Mouse (Mus musculus) spleen, adult 2 months (tissue): ENCODE results near the gene Tgfbr2. TPM values are rescaled to one million over a fixed set of nuclear protein-coding genes. Genes with fewer than 3 reads are reported as not detected.

ENCODE experiments used
- DNase-seq, 2 experiments: peaks; one replicate each; pipeline versions ENCODE4 v3.0.0 to v3.0.0-alpha.2; 2012 to 2021; ENCODE audit warnings: low spot score in 2 of 2, low read depth in 1 of 2
- H3K27ac ChIP-seq: fragments of 200-500 bp; 2 replicates; pipeline ENCODE4 v1.5.1; 2012; ENCODE audit warnings: low read length, inconsistent platforms; ENCODE audit not compliant: insufficient read depth
- H3K27me3 ChIP-seq: fragments of 200-500 bp; 2 replicates; pipeline ENCODE4 v1.6.1; 2012; ENCODE audit warnings: mild to moderate bottlenecking, moderate library complexity, low read length, inconsistent platforms; ENCODE audit not compliant: control insufficient read depth, insufficient read depth
- H3K36me3 ChIP-seq: fragments of 200-500 bp; 2 replicates; pipeline ENCODE4 v1.6.1; 2012; ENCODE audit warnings: mild to moderate bottlenecking, low read length, inconsistent platforms; ENCODE audit not compliant: control insufficient read depth, insufficient read depth
- H3K4me1 ChIP-seq: fragments of 200-500 bp; 2 replicates; pipeline ENCODE4 v1.6.1; 2011; ENCODE audit warnings: inconsistent platforms; ENCODE audit not compliant: control insufficient read depth, insufficient read depth, insufficient read length
- H3K4me3 ChIP-seq: fragments of 200-500 bp; 2 replicates; pipeline ENCODE4 v1.5.1; 2011; ENCODE audit warnings: mild to moderate bottlenecking, inconsistent platforms; ENCODE audit not compliant: insufficient read depth, insufficient read length; ENCODE audit errors: extremely low read depth
- CTCF ChIP-seq: fragments of 200-500 bp; IDR thresholded peaks from 2 replicates; pipeline ENCODE4 v1.5.1; 2011; ENCODE audit warnings: mild to moderate bottlenecking, inconsistent platforms; ENCODE audit not compliant: insufficient read depth, insufficient read length, insufficient replicate concordance; ENCODE audit errors: extremely low read depth
- POLR2A ChIP-seq: fragments of 200-500 bp; IDR thresholded peaks from 2 replicates; pipeline ENCODE4 v1.6.1; 2011; ENCODE audit warnings: low read depth, low read length, inconsistent platforms
- WGBS: fragments of 180-500 bp; shearing (Covaris S2); methylation state at CpG from one replicate; pipeline ENCODE4 v1.1.7; 2018; 5-methylcytosine and 5-hydroxymethylcytosine counted together
- polyA plus RNA-seq: library from polyadenylated mRNA; depleted of rRNA; stranded (reverse); fragments of >200 nt; gene quantifications from 2 replicates; pipeline ENCODE4 v1.2.3, GENCODE M21; 2012

Gene Tgfbr2
- polyA plus RNA-seq, 1 experiment, result 57.1 TPM

- TF ChIP-seq POLR2A, result no peak
- WGBS, result 62% methylated on average over 11 of the region's 11 CpGs
- Histone ChIP-seq H3K4me1 (peaks cover 7% of the 10 kb centered on the region; the same call in 1 of the 2 replicates), H3K4me3 (peak overlapping the region; percentile 15), H3K27me3 (no peaks in the 10 kb centered on the region), H3K27ac (peak overlapping the region; percentile 57), H3K36me3 (no peaks in the 10 kb centered on the region)
- no peak for DNase-seq
Observed at GRCm38 (mm10) chr9:116197491-116198170, 22.5 kb upstream of the Tgfbr2 start.

GRCm38 (mm10) chr9:116193889-116194450 lies 18.8 kb upstream of the Tgfbr2 start:
- H3K4me3 ChIP-seq, result no peak overlapping the region
- WGBS, result 24% methylated on average over 4 of the region's 4 CpGs
- H3K36me3 ChIP-seq, result no peaks in the 10 kb centered on the region
- DNase-seq, result no peak
- no peak overlapping the region for H3K27ac ChIP-seq
- no peak for TF ChIP-seq POLR2A
- TF ChIP-seq CTCF, result no peak
- peaks cover 17% of the 10 kb centered on the region; the same call in 1 of the 2 replicates for H3K4me1 ChIP-seq
- H3K27me3 ChIP-seq, result no peaks in the 10 kb centered on the region

GRCm38 (mm10) chr9:116193535-116193881 lies 18.3 kb upstream of the Tgfbr2 start:
- WGBS, result 77% methylated on average over 1 of the region's 1 CpGs
- no peaks in the 10 kb centered on the region for H3K27me3 ChIP-seq
- DNase-seq, result no peak
- H3K4me3 ChIP-seq, result no peak overlapping the region
- H3K4me1 ChIP-seq, result peaks cover 16% of the 10 kb centered on the region; the same call in 1 of the 2 replicates
- no peak for TF ChIP-seq CTCF
- TF ChIP-seq POLR2A, result no peak
- H3K36me3 ChIP-seq, result no peaks in the 10 kb centered on the region
- H3K27ac ChIP-seq, result no peak overlapping the region

GRCm38 (mm10) chr9:116192826-116193534 lies 17.8 kb upstream of the Tgfbr2 start:
- TF ChIP-seq POLR2A, result no peak
- no peak for TF ChIP-seq CTCF
- no peaks in the 10 kb centered on the region for H3K27me3 ChIP-seq
- no peak overlapping the region for H3K4me3 ChIP-seq
- 92% methylated on average over 12 of the region's 12 CpGs for WGBS
- no peaks in the 10 kb centered on the region for H3K36me3 ChIP-seq
- DNase-seq, result no peak
- H3K27ac ChIP-seq, result no peak overlapping the region
- H3K4me1 ChIP-seq, result peaks cover 16% of the 10 kb centered on the region; the same call in 1 of the 2 replicates

GRCm38 (mm10) chr9:116192253-116192652 lies 17.1 kb upstream of the Tgfbr2 start:
- peaks cover 14% of the 10 kb centered on the region; the same call in 1 of the 2 replicates for H3K4me1 ChIP-seq
- no peaks in the 10 kb centered on the region for H3K27me3 ChIP-seq
- TF ChIP-seq POLR2A, result no peak
- TF ChIP-seq CTCF, result no peak
- H3K27ac ChIP-seq, result no peak overlapping the region
- DNase-seq, result no peak
- 42% methylated on average over 7 of the region's 7 CpGs for WGBS
- no peak overlapping the region for H3K4me3 ChIP-seq
- no peaks in the 10 kb centered on the region for H3K36me3 ChIP-seq

GRCm38 (mm10) chr9:116189831-116190230 lies 14.7 kb upstream of the Tgfbr2 start:
- H3K36me3 ChIP-seq, result no peaks in the 10 kb centered on the region
- no peak overlapping the region for H3K4me3 ChIP-seq
- TF ChIP-seq CTCF (no peak), POLR2A (no peak)
- no peaks in the 10 kb centered on the region for H3K27me3 ChIP-seq
- peak overlapping the region; percentile 74 for H3K27ac ChIP-seq
- WGBS, result 30% methylated on average over 4 of the region's 4 CpGs
- DNase-seq, result no peak
- peaks cover 21% of the 10 kb centered on the region; the same call in 1 of the 2 replicates for H3K4me1 ChIP-seq

GRCm38 (mm10) chr9:116188952-116189666 lies 13.9 kb upstream of the Tgfbr2 start:
- peaks cover 22% of the 10 kb centered on the region; the same call in 1 of the 2 replicates for H3K4me1 ChIP-seq
- DNase-seq, result peak; percentile 52 to 63
- no peak for TF ChIP-seq POLR2A
- TF ChIP-seq CTCF, result no peak
- H3K27ac ChIP-seq, result peak overlapping the region; percentile 74
- H3K4me3 ChIP-seq, result no peak overlapping the region
- H3K27me3 ChIP-seq, result no peaks in the 10 kb centered on the region
- 51% methylated on average over 15 of the region's 15 CpGs for WGBS
- H3K36me3 ChIP-seq, result no peaks in the 10 kb centered on the region
